Mouse (Mus musculus) testis, postnatal 14 days (tissue): Measurements from ENCODE around the gene Polr2l.

Source experiments
- DNase-seq: peaks from one replicate; pipeline ENCODE4 v3.0.0; 2021; ENCODE audit warnings: low spot score

The Polr2l gene

DNA sequence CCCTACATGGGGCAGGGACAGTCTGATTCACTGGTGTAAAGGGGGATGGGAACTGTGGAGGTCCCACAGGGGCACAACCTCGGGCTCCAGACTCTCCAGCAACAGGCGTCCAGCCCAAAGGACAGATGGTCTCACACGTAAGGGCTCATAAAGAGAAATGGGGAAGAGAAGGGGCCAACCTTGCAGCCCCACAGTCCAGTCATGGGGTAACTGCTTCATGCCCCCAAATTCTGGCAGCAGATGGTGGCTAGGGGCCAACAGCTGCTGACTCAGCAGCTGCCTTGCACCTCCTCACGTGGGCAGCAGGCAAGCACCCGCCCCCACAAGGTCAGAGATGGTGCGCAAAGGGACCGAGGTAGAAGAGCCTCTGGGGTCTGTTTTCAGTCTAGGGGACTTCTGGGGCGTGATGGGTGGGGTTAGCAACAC is 42.7 kb downstream of the Polr2l start:
- no peak for DNase-seq

DNA sequence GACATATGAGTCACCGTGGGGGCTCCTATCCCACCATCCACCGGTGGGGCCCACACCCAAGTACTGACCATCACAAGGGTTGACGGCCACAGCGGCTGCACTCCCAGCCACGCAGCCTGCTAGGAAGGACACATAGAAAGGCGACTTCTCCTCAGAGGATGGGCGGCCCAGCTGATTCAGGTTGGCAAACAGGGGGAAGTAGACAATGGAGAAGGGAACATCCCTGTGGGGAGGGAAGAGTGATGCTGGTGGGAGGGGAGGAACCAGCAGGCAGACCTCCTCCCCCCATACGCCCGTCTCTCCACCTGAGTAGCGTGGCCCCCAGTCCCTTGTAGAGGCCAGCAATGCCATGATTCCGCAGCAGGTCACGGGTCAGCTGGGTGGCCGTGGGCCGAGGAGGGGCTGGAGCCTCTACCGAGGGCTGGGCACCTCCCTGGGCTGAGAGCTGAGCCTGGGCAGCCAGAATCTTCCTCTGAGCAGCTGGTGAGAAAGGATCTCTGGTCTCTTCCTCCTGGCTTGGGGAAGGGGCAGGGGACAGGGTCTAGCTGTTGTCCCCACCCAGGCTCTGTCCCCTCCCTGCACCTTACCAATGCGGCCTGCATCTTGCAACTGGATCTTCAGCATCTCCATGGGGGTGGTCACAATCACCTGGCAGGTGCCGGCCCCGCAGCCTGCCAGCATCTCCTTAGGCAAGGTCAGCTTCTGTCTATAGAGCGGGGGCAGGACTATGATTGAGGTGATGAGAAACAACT is 43.3 kb downstream of the Polr2l start:
- no peak for DNase-seq

DNA sequence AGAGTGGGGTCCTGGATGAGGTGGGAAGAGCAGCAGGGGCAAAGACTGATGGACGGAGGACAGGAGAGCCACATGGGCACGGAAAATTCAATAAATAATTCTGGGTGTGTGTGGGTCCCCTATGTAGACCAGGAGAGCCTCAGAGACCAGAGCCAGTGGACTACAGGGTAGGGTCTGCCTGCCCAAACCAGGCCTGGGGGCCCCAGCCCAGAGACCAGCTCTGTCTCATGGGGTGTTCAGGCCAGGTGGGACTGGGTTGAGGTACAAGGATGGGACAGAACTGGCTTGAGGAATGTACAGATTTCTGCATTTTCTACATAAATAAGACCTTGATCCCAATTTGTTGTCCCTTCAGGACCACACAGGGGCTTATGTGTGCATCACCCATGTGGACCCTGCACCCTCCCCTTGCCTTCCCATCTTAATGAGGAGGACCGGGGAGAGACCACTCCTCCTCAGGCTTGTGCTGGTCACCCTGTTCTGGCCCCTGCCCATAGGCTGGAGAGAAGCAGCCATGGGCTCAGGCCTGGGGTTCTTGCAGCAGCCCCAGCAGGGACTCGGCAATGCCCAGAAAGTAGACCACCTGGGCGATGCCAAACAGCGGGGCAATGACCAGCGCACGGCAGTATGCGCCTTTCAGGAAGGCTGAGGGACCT is 44.2 kb downstream of the Polr2l start:
- DNase-seq: no peak

GRCm38 (mm10) chr7:141429840-141430584 is 44.9 kb downstream of the Polr2l start:
- no peak for DNase-seq

GRCm38 (mm10) chr7:141429310-141429709 is 45.6 kb downstream of the Polr2l start, which contains the start of gene Cend1:
Gene Cend1 (minus strand): TSS chr7:141429491.
- peak; percentile 58 for DNase-seq

DNA sequence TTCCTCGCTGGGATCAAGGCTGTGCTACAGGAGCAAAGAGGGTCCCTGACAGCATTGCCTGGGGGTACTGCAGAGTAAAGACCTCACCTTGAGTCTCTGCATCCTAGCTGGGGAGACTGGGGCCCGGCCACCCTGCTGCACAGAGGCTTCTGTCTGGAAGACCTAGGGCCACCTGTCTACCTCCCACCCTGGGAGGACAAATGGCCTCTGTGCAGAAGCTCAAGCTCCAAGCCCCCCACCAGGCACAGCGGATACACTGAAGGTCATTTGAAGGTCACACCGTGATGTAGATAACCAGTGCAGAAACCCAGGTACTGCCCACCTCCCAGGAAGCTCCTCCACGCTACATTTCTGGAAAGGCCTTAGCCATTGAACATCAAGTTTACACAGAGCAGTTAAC is 46.2 kb downstream of the Polr2l start:
- DNase-seq: no peak

DNA sequence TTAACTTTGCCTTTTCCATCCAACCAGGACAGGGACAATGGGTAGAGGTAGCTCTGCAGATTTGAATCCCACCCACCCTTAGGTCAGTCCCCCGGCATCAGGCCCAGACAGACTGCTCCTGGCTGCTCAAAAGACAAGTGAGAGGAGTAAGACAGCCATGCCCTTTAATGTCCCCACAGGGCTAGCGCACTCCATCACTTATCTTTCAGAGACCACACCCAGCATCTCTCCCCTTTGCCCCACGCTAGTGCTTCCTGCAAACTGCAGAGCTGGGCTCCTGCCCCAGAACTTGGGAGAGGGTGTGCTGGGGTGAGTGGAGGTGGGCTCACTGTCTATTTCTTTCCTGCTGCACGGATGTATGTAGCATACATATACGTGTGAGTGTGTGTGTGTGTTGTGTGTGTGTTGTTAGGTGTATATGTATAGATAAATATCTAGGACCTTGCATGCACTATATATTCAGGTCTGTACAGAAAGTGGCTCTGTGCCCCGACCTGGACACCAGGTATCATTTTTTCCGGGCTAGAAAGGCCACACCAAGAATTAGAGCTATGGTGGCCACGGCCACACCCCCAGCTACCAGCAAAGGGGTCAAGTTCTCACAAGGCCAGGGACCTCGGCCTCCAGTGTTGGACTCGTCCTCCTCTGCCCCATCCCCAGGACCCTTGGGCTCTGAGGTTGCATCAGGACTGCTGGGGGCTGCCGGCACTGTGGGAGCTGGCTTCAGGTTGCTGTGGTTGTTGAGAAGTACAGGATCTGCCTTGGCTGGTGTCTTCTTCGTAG is 47.8 kb downstream of the Polr2l start:
- no peak for DNase-seq

- no peak for DNase-seq
These were observed 51.1 kb downstream of the Polr2l start for GRCm38 (mm10) chr7:141423811-141424210.
